Mouse (Mus musculus) heart, embryonic 12.5 days (tissue): ENCODE data around the gene Mboat2. TPM values are rescaled to one million over a fixed set of nuclear protein-coding genes. Genes with fewer than 3 reads are reported as not detected.

Experiments
- ATAC-seq: fragments of 200-750 bp; cut with Nextera tagmentation; 2 replicates; pipeline ENCODE4 v1.8.0; 2017; ENCODE audit warnings: moderate TSS enrichment, moderate library complexity; ENCODE audit not compliant: insufficient number of reproducible peaks, low FRiP score
- H3K27ac ChIP-seq: fragments of 300-500 bp; sonication (generic); 2 replicates; pipeline ENCODE4 v1.5.1; 2016; ENCODE audit warnings: mild to moderate bottlenecking, moderate library complexity; ENCODE audit not compliant: poor library complexity, severe bottlenecking
- H3K27me3 ChIP-seq: fragments of 300-500 bp; sonication (generic); replicated peaks from 2 replicates; pipeline ENCODE4 v1.6.1; 2016; ENCODE audit warnings: mild to moderate bottlenecking, moderate library complexity
- H3K36me3 ChIP-seq: fragments of 300-500 bp; sonication (generic); 2 replicates; pipeline ENCODE4 v1.6.1; 2016; ENCODE audit warnings: mild to moderate bottlenecking, moderate library complexity
- H3K4me1 ChIP-seq: fragments of 300-500 bp; sonication (generic); replicated peaks from 2 replicates; pipeline ENCODE4 v1.6.1; 2016; ENCODE audit warnings: mild to moderate bottlenecking
- H3K4me2 ChIP-seq: fragments of 300-500 bp; sonication (generic); 2 replicates; pipeline ENCODE4 v1.6.1; 2016; ENCODE audit warnings: mild to moderate bottlenecking, moderate library complexity
- H3K4me3 ChIP-seq: fragments of 300-500 bp; sonication (generic); 2 replicates; pipeline ENCODE4 v1.5.1; 2016; ENCODE audit warnings: mild to moderate bottlenecking
- H3K9ac ChIP-seq: fragments of 300-500 bp; sonication (generic); 2 replicates; pipeline ENCODE4 v1.6.1; 2016; ENCODE audit warnings: mild to moderate bottlenecking, moderate library complexity
- H3K9me3 ChIP-seq: fragments of 300-500 bp; sonication (generic); replicated peaks from 2 replicates; pipeline ENCODE4 v1.6.1; 2016; ENCODE audit warnings: mild to moderate bottlenecking, moderate library complexity
- WGBS: fragments of 180-500 bp; shearing (Covaris S2); methylation state at CpG from one replicate; pipeline ENCODE4 v1.1.7; 2016; 5-methylcytosine and 5-hydroxymethylcytosine counted together
- polyA plus RNA-seq: library from polyadenylated mRNA; unstranded; fragments of >200 nt; fragmentation: Nextera tagmentation; extraction: Ambion mirVana; gene quantifications from 2 replicates; pipeline ENCODE4 v1.2.1, GENCODE M21; 2016

Mboat2 gene
- polyA plus RNA-seq, 1 experiment from 2014 or later: 37.1 TPM

GRCm38 (mm10) chr12:24929043-24929442, 98.4 kb downstream of the Mboat2 start:
- no peak overlapping the region for H3K4me3 ChIP-seq
- no peaks in the 10 kb centered on the region for H3K27me3 ChIP-seq
- no peak overlapping the region for H3K27ac ChIP-seq
- no peak overlapping the region for H3K4me2 ChIP-seq
- ATAC-seq: no peak
- WGBS: 82% methylated on average over 7 of the region's 7 CpGs
- H3K4me1 ChIP-seq: peaks cover 46% of the 10 kb centered on the region
- H3K9me3 ChIP-seq: no peaks in the 10 kb centered on the region
- no peak overlapping the region for H3K9ac ChIP-seq
- H3K36me3 ChIP-seq: 0 out of 2 replicates have a peak, but pooled peaks cover 4% of the 10 kb centered on the region

- no peak; the same call in 1 of the 2 replicates for ATAC-seq
- no peak overlapping the region for H3K4me3 ChIP-seq
- H3K27me3 ChIP-seq: no peaks in the 10 kb centered on the region
- H3K4me1 ChIP-seq: peaks cover 36% of the 10 kb centered on the region
- H3K9me3 ChIP-seq: no peaks in the 10 kb centered on the region
- H3K4me2 ChIP-seq: no peak overlapping the region
- no peak overlapping the region for H3K9ac ChIP-seq
- no peak overlapping the region for H3K27ac ChIP-seq
- WGBS: 29% methylated on average over 3 of the region's 3 CpGs
- H3K36me3 ChIP-seq: 0 out of 2 replicates have a peak, but pooled peaks cover 4% of the 10 kb centered on the region
Measured at GRCm38 (mm10) chr12:24930760-24931159, 100.1 kb downstream of the Mboat2 start.

- no peak overlapping the region for H3K4me3 ChIP-seq
- H3K9me3 ChIP-seq: no peaks in the 10 kb centered on the region
- H3K4me1 ChIP-seq: peaks cover 41% of the 10 kb centered on the region
- 73% methylated on average over 6 of the region's 6 CpGs for WGBS
- no peak overlapping the region for H3K9ac ChIP-seq
- H3K27ac ChIP-seq: no peak overlapping the region
- 0 out of 2 replicates have a peak, but pooled peaks cover 4% of the 10 kb centered on the region for H3K36me3 ChIP-seq
- H3K27me3 ChIP-seq: no peaks in the 10 kb centered on the region
- H3K4me2 ChIP-seq: no peak overlapping the region
- ATAC-seq: no peak
Measured at GRCm38 (mm10) chr12:24932120-24932519, 101.4 kb downstream of the Mboat2 start.

GRCm38 (mm10) chr12:24933206-24933775, 102.6 kb downstream of the Mboat2 start:
- 0 out of 2 replicates have a peak, but pooled peaks cover 4% of the 10 kb centered on the region for H3K36me3 ChIP-seq
- no peaks in the 10 kb centered on the region for H3K9me3 ChIP-seq
- no peak overlapping the region; the same call in 1 of the 2 replicates for H3K27ac ChIP-seq
- H3K4me1 ChIP-seq: peaks cover 36% of the 10 kb centered on the region
- no peak for ATAC-seq
- H3K27me3 ChIP-seq: no peaks in the 10 kb centered on the region
- H3K9ac ChIP-seq: no peak overlapping the region
- 89% methylated on average over 1 of the region's 1 CpGs for WGBS
- H3K4me2 ChIP-seq: no peak overlapping the region
- no peak overlapping the region for H3K4me3 ChIP-seq

- no peak for ATAC-seq
- Histone ChIP-seq H3K4me1 (peaks cover 29% of the 10 kb centered on the region), H3K36me3 (0 out of 2 replicates have a peak, but pooled peaks cover 4% of the 10 kb centered on the region), H3K9ac (no peak overlapping the region), H3K9me3 (no peaks in the 10 kb centered on the region), H3K4me2 (no peak overlapping the region), H3K27ac (no peak overlapping the region; the same call in 1 of the 2 replicates), H3K27me3 (no peaks in the 10 kb centered on the region), H3K4me3 (no peak overlapping the region)
- WGBS: 79% methylated on average over 3 of the region's 3 CpGs
Measured at GRCm38 (mm10) chr12:24933996-24934395, 103.3 kb downstream of the Mboat2 start.

- Histone ChIP-seq H3K9ac (no peak overlapping the region), H3K27me3 (no peaks in the 10 kb centered on the region), H3K27ac (no peak overlapping the region), H3K9me3 (no peaks in the 10 kb centered on the region), H3K4me2 (no peak overlapping the region), H3K4me1 (peaks cover 29% of the 10 kb centered on the region), H3K4me3 (no peak overlapping the region), H3K36me3 (peaks cover 22% of the 10 kb centered on the region)
- 26% methylated on average over 1 of the region's 1 CpGs for WGBS
- no peak for ATAC-seq
Measured at GRCm38 (mm10) chr12:24936281-24936680, 105.6 kb downstream of the Mboat2 start.

- Histone ChIP-seq H3K4me3 (no peak overlapping the region), H3K9ac (no peak overlapping the region), H3K9me3 (no peaks in the 10 kb centered on the region), H3K27ac (no peak overlapping the region), H3K4me2 (no peak overlapping the region), H3K36me3 (peaks cover 25% of the 10 kb centered on the region), H3K27me3 (no peaks in the 10 kb centered on the region), H3K4me1 (peaks cover 26% of the 10 kb centered on the region)
- 83% methylated on average over 8 of the region's 8 CpGs for WGBS
- no peak for ATAC-seq
Measured at GRCm38 (mm10) chr12:24939372-24939771, 108.7 kb downstream of the Mboat2 start.

- peak; percentile 62; the same call in 1 of the 2 replicates for ATAC-seq
- no peak overlapping the region for H3K4me2 ChIP-seq
- no peak overlapping the region for H3K9ac ChIP-seq
- H3K36me3 ChIP-seq: peaks cover 35% of the 10 kb centered on the region
- peaks cover 23% of the 10 kb centered on the region for H3K4me1 ChIP-seq
- H3K9me3 ChIP-seq: no peaks in the 10 kb centered on the region
- no peak overlapping the region for H3K4me3 ChIP-seq
- no peak overlapping the region for H3K27ac ChIP-seq
- WGBS: 64% methylated on average over 9 of the region's 9 CpGs
- no peaks in the 10 kb centered on the region for H3K27me3 ChIP-seq
Measured at GRCm38 (mm10) chr12:24942619-24943287, 112.1 kb downstream of the Mboat2 start.

GRCm38 (mm10) chr12:24943427-24943826, 112.7 kb downstream of the Mboat2 start:
- Histone ChIP-seq H3K4me2 (no peak overlapping the region), H3K27me3 (no peaks in the 10 kb centered on the region), H3K4me3 (no peak overlapping the region), H3K4me1 (peaks cover 23% of the 10 kb centered on the region), H3K9me3 (no peaks in the 10 kb centered on the region), H3K36me3 (peaks cover 35% of the 10 kb centered on the region), H3K9ac (no peak overlapping the region), H3K27ac (no peak overlapping the region)
- 85% methylated on average over 4 of the region's 4 CpGs for WGBS
- no peak for ATAC-seq

GRCm38 (mm10) chr12:24944597-24944996, 113.9 kb downstream of the Mboat2 start:
- peaks cover 34% of the 10 kb centered on the region for H3K36me3 ChIP-seq
- H3K9ac ChIP-seq: no peak overlapping the region
- H3K9me3 ChIP-seq: no peaks in the 10 kb centered on the region
- no peaks in the 10 kb centered on the region for H3K27me3 ChIP-seq
- H3K27ac ChIP-seq: peak overlapping the region; percentile 31; the same call in 1 of the 2 replicates
- WGBS: 71% methylated on average over 7 of the region's 7 CpGs
- no peak for ATAC-seq
- H3K4me1 ChIP-seq: peaks cover 18% of the 10 kb centered on the region
- H3K4me2 ChIP-seq: no peak overlapping the region
- no peak overlapping the region for H3K4me3 ChIP-seq

GRCm38 (mm10) chr12:24947065-24947464, 116.4 kb downstream of the Mboat2 start:
- Histone ChIP-seq H3K4me3 (no peak overlapping the region), H3K27me3 (no peaks in the 10 kb centered on the region), H3K4me1 (peaks cover 12% of the 10 kb centered on the region), H3K9ac (no peak overlapping the region), H3K4me2 (no peak overlapping the region), H3K36me3 (peaks cover 36% of the 10 kb centered on the region), H3K9me3 (0 out of 2 replicates have a peak, but pooled peaks cover 4% of the 10 kb centered on the region), H3K27ac (no peak overlapping the region)
- WGBS: 84% methylated on average over 14 of the region's 14 CpGs
- no peak for ATAC-seq
